In the genomic region with DNA sequence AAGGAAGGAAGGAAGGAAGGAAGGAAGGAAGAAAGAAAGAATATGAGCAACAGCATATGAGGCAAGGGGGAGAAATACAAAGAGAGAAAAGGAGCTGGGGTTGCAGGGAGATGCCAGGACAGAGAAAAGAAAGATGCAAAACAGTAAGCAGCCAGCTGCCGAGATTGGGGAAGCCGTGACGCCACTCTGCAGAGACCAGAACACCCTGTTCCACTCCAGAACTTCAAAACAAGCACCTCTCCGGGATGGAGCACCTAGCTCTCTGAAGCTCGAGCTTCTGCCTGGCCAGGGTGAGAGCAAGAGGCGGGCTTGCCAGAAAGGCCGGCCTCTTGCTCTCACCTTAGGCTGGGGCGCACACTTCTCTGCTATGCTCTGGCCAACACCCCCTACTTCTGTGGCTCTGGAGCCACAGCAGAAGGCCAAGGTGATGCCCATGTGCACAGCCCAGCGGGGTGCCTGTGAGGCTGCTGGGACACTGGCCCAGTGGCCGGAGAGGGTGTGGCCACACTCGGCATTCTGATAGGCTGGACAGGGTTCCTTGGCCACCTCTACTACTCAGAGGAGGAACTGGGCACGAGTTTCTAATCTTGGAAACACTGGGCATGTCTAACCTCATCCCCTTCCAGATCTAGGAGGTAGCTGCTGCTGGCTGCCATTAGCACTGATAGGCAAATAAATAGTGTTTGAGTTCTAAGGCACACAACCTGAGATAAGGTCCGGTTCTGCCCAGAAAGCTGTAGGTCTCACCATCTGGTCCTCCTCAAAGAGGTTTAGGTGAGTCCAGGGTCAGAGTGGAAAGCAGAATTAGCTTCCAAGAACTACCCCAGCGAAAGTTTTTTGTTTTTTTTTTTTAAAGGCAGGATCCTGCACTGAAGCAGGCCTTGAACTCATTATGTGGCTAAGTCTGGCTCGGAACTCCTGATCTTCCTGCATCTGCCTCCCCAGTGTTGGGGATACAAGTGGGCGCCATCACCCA, we compare ENCODE assay signal across 13 mouse cellular contexts. TPM values are rescaled to one million over a fixed set of nuclear protein-coding genes. Genes with fewer than 3 reads are reported as not detected.
DNase-seq lines count a peak whose midpoint lies in the region; ATAC-seq and TF ChIP-seq lines count a peak whose summit lies in the region.
"Had no signal": no experiment of that assay in that cellular context is flagged by ENCODE, and none has a peak within 500 bp of the region (broad histone marks: within the 10 kb centered on the region; RNA-seq: fewer than 3 reads in every experiment).

No protein-coding gene starts in this region.

- no peak for ATAC-seq in kidney, embryonic 15.5 days (replicated peaks; ENCODE audit: low FRiP score)
- ATAC-seq: midbrain, embryonic 16.5 days had no signal

- no peak overlapping the region for H3K4me2 ChIP-seq in kidney, embryonic 15.5 days
- H3K4me2 ChIP-seq: liver, embryonic 15.5 days had no signal

- no peaks in the 10 kb centered on the region for H3K9me3 ChIP-seq in kidney, embryonic 15.5 days (replicated peaks)
- H3K9me3 ChIP-seq: liver, embryonic 15.5 days had no signal

- H3K36me3 ChIP-seq in kidney, embryonic 15.5 days = no peaks in the 10 kb centered on the region
- H3K36me3 ChIP-seq in thymus, adult 2 months (ENCODE audit: control insufficient read depth, insufficient read depth, low read length) = no peaks in the 10 kb centered on the region
- H3K36me3 ChIP-seq: liver, embryonic 15.5 days had no signal

- no peak overlapping the region for H3K4me3 ChIP-seq in kidney, embryonic 15.5 days (replicated peaks)
- H3K4me3 ChIP-seq in thymus, adult 2 months (ENCODE audit: control insufficient read depth, insufficient read depth, low read length) = no peak overlapping the region
- H3K4me3 ChIP-seq: erythroblast, embryonic 14.5 days; liver, embryonic 15.5 days had no signal

- intact Hi-C loops in gastrocnemius, postnatal 14 days (cut with DNase I; ENCODE audit: low total_unique reads) = no loop called here

- no peaks in the 10 kb centered on the region for H3K27me3 ChIP-seq in kidney, embryonic 15.5 days
- no peaks in the 10 kb centered on the region for H3K27me3 ChIP-seq in thymus, adult 2 months (ENCODE audit: control insufficient read depth, insufficient read depth, low read length)
- H3K27me3 ChIP-seq: liver, embryonic 15.5 days had no signal

- no peak for TF ChIP-seq CTCF in thymus, adult 2 months (IDR thresholded peaks at IDR 0.05; ENCODE audit: borderline replicate concordance, control insufficient read depth, extremely low read depth, insufficient read depth, low read length, poor library complexity)

- DNase-seq in kidney, adult 18-20 months = peak; percentile 36
- peak; percentile 25 for DNase-seq in ES-CJ7 (ENCODE audit: low read depth, low spot score)
- DNase-seq in brain, adult 2 months (ENCODE audit: low read depth, low spot score) = peak; percentile 95
- DNase-seq in gastrocnemius, postnatal 14 days = peak; percentile 62
- DNase-seq in thymus, adult 2 months = no peak
- DNase-seq in embryo, embryonic 10.5 days (ENCODE audit: low spot score) = no peak
- DNase-seq in yolk sac, embryonic 10.5 days (ENCODE audit: low spot score) = no peak

- no peak overlapping the region for H3K27ac ChIP-seq in kidney, embryonic 15.5 days
- no peak overlapping the region for H3K27ac ChIP-seq in thymus, adult 2 months (ENCODE audit: control insufficient read depth, insufficient read depth, low read length)
- H3K27ac ChIP-seq: liver, embryonic 15.5 days had no signal

- H3K4me1 ChIP-seq in kidney, embryonic 15.5 days = no peaks in the 10 kb centered on the region
- no peaks in the 10 kb centered on the region for H3K4me1 ChIP-seq in thymus, adult 2 months (replicated peaks; ENCODE audit: control insufficient read depth, insufficient read depth, low read length)

- TF ChIP-seq POLR2A in thymus, adult 2 months (IDR thresholded peaks at IDR 0.05; ENCODE audit: control insufficient read depth, extremely low read depth, insufficient read depth, low read length, poor library complexity) = no peak

- WGBS in kidney, embryonic 15.5 days = 84% methylated on average over 16 of the region's 16 CpGs
- WGBS in thymus, adult 2 months = 88% methylated on average over 16 of the region's 16 CpGs

- H3K9ac ChIP-seq in kidney, embryonic 15.5 days = no peak overlapping the region
- H3K9ac ChIP-seq: liver, embryonic 15.5 days had no signal

RNA-seq across cellular contexts. Expression of gene Slc7a8, which starts 33.5 kb away (rescaled TPM):
- polyA plus RNA-seq in kidney, embryonic 15.5 days (2015; fragmentation: Nextera tagmentation; extraction: Ambion mirVana) = 12.8 and 14.2 TPM in 2 replicates
- total RNA-seq in gastrocnemius, postnatal 14 days (2021) = 10 to 100 TPM in 1 of 2 experiments, 1 to 10 TPM in 1; 7.5 to 18.5 TPM
- 10.0 and 11.6 TPM in 2 replicates for polyA plus RNA-seq in thymus, adult 2 months (2012; rRNA removed)

RNA-seq across cellular contexts. Expression of gene Cebpe, which starts 36.3 kb away (rescaled TPM):
- 0.21 TPM in 1 of 2 replicates, not detected in the other for polyA plus RNA-seq in kidney, embryonic 15.5 days (2015; fragmentation: Nextera tagmentation; extraction: Ambion mirVana)
- not detected for total RNA-seq in gastrocnemius, postnatal 14 days (2021)
- polyA plus RNA-seq in thymus, adult 2 months (2012; rRNA removed) = 2.1 and 2.7 TPM in 2 replicates
- total RNA-seq: heart, postnatal 10 days; layer of hippocampus, postnatal 10 days had no signal
- polyA plus RNA-seq: midbrain, embryonic 16.5 days had no signal

RNA-seq across cellular contexts. Expression of gene Gm29776, which starts 49.6 kb away (rescaled TPM):
- 0.09 and 0.21 TPM in 2 replicates for polyA plus RNA-seq in kidney, embryonic 15.5 days (2015; fragmentation: Nextera tagmentation; extraction: Ambion mirVana)
- total RNA-seq in gastrocnemius, postnatal 14 days (2021) = not detected
- polyA plus RNA-seq in thymus, adult 2 months (2012; rRNA removed) = 0.09 and 0.14 TPM in 2 replicates
- total RNA-seq: layer of hippocampus, postnatal 10 days had no signal
- polyA plus RNA-seq: erythroblast, embryonic 14.5 days had no signal

Comparison
In these comparisons a context has a peak if more than half of its experiments do, and no peak if none do; other contexts are left out.
1. DNase-seq: peak in kidney, adult 18-20 months (single experiment), ES-CJ7 (single experiment), brain, adult 2 months (single experiment) and gastrocnemius, postnatal 14 days (single experiment); none in thymus, adult 2 months (single experiment), embryo, embryonic 10.5 days (single experiment) and yolk sac, embryonic 10.5 days (single experiment).